Mouse (Mus musculus) B cell, adult 2 months (primary cell): ENCODE measurements around the gene Cmah.

Experiments used
- DNase-seq, 2 experiments: peaks; one replicate each; pipeline ENCODE4 v3.0.0; 2022

Gene Cmah

DNA sequence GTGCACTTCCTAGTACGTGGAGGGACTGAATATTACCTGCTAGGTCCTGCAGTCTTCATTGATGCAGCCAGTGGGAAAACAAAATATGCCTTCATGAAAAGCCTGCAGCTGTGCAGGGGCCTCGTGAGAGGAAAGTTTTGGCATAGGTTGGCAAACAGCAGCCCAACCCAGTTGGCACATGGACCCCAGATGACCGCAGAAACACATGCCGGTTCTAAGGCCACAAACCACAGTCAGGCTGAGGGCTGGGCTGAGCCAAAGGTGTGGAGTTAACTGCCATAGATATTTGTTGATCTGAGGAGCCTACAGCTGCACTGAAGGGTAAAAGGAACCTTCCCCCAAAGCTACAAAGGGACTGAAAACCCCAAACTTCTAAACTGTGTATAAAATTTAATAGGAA is 14.9 kb downstream of the Cmah start:
- no peak for DNase-seq

- no peak for DNase-seq
Observed at GRCm38 (mm10) chr13:24353004-24353403, 25.8 kb downstream of the Cmah start.

DNA sequence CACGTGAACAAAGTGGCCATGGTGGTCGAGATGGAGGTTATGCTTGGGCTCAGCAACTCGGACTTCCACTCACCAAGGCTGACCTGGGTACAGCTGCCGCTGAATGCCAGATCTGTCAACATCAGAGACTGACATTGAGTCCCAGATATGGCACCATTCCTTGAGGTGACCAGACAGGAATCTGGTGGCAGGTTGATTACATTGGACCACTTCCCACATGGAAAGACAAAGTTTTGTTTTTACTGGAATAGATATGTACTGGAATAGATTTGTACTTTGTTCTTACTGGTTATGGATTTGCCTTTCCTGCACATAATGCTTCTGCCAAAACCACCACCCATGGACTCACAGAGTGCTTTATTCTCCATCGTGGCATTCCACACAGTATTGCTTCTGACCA is 27.5 kb downstream of the Cmah start:
- DNase-seq, result no peak

GRCm38 (mm10) chr13:24359181-24359580 is 32.0 kb downstream of the Cmah start:
- no peak for DNase-seq

GRCm38 (mm10) chr13:24365191-24365590 is 38.0 kb downstream of the Cmah start:
- DNase-seq, result no peak

DNA sequence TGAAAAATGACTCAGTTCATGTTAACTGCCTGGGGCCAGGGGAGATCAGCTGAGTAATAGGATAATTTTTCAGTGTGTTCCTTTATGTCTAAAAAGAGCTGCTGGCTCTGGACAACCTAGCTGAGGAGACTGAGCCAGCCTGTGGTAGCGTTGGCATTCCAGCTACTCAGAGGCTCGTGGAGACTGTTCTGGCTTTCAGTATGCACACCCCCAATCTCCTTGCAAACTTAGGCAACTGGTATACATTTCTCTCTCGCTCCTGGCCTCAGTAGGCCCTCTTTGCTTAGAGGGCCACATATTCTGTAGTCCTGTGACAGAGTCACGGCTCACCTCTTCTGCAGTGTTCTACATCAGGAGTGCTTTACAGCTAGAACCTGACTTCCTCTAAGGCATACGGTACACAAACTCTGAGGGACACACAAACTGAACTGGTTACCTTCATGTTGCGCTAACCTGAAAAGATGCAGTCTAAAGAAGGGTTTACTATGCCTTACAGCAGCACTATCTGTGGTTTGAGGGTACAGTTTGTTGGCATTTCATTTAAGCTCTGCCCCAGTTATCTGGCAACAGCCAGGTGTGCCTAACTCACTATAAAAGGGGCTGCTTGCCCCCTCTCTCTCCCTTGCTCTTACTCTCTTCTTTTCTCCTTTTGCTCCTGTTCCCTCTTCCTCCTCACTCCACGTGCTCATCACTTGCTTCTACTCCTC is 45.8 kb downstream of the Cmah start:
- DNase-seq, result no peak

- peak in 1 of 2 experiments; percentile 7 for DNase-seq
Observed at GRCm38 (mm10) chr13:24374606-24375005, 47.4 kb downstream of the Cmah start.

GRCm38 (mm10) chr13:24375320-24376203 is 48.4 kb downstream of the Cmah start:
- peak in 1 of 2 experiments; percentile 19 for DNase-seq

- no peak for DNase-seq
Observed at GRCm38 (mm10) chr13:24380713-24381112, 53.5 kb downstream of the Cmah start.

- DNase-seq, result no peak
Observed at GRCm38 (mm10) chr13:24383885-24384284, 56.7 kb downstream of the Cmah start.

DNA sequence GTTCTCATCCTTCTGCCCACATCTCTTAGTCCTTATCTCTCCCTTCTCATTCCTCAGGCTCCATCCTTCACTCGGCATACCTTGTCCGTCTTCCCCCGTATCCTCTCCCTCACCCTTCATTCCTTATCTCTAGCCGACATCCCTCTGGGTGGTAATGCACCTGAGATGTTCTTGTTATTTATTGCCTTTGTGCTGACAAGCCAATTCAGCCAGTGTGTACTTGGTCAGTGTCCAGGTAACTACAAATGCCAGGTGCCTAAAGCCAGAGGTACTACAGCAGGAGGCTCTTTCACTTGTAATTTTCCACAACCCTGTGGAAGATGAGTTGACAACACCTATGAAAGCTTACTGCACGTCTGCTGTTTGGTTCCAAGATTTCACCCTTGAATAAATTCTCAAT is 64.7 kb downstream of the Cmah start:
- DNase-seq, result no peak

GRCm38 (mm10) chr13:24392655-24393054 is 65.5 kb downstream of the Cmah start:
- DNase-seq, result no peak

DNA sequence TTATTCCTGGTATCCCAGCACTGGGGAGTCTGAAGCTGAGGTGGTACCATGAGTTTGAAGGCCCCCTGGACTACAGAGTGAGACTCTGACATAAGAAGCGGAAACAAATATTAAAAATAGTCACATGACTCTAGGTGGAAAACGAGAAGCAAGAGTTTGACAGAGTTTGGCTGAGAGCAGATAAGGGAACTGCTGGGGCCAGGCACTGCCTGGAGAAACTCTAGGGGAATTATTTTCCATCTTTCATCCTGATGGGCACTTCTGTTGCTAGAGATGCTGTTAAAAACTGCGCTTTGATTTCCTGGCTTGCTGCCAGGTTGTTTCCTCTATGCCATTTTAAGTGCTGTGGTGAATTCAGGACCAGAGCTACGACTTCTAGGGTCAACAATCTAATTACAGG is 65.9 kb downstream of the Cmah start:
- peak; percentile 50 to 54 for DNase-seq

GRCm38 (mm10) chr13:24395815-24396214 is 68.6 kb downstream of the Cmah start:
- no peak for DNase-seq

DNA sequence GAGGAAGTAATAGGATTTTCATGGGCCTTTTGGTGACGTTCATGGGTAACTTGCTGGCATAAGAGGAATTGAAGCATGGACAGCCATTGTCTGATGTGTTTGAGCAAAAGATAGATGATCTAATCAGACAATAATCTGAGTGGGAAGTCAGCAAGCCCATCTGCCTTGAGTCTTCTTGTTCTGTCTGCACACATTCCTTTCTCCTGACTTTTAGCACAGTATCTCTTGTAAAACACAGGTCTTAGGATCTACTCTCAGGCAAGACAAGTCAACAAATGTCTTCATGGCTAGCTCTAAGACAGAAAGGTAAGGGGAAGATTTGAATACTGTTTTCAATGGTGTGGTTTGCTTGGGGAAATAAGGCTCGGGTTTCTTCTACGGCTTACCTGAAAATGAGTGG is 70.0 kb downstream of the Cmah start:
- DNase-seq, result no peak

- DNase-seq, result peak; percentile 70 to 74
Observed at GRCm38 (mm10) chr13:24398488-24398887, 71.3 kb downstream of the Cmah start.

DNA sequence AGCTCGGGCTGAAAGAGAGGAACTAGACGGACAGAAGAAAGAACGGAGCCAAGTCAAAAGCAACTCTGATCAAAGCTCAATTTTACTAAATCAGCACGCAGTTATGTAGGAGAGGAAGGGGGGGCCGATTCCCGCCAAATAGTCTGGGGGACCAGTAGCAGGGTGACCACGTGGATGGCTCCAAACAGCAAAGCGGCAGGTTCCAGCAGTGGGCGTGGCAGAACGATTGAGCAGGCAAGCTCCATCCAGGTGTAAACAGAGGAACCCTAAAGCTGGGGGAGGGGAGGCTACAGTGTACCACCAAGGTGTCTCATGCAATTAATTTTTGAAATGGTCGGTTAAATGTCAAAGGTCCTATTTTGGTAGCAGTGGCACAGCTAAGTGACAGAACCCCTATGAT is 74.6 kb downstream of the Cmah start:
- DNase-seq, result peak; percentile 66 to 71

GRCm38 (mm10) chr13:24403054-24403453 is 75.8 kb downstream of the Cmah start:
- peak; percentile 45 to 46 for DNase-seq

DNA sequence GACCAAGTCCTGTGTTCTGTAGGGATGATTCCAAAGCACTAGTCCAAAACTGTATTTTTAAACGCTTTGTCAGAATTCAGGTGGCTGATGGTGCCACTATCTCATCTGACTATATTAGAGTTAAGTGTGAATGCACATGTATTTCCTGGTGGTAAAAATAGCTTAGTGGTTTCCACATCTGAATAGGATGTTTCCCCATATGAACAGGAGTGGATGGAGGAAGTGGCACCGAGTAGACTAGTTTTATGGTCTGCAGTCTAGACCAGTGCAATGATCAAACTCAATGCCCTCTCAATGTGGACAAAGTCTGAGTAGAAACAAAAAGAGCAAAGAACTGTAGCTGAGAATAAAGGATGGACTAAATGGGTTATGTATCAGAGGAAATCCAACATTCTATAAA is 79.6 kb downstream of the Cmah start:
- DNase-seq, result no peak

- DNase-seq, result peak; percentile 56 to 57
Observed at GRCm38 (mm10) chr13:24414635-24415206, 87.5 kb downstream of the Cmah start.

DNA sequence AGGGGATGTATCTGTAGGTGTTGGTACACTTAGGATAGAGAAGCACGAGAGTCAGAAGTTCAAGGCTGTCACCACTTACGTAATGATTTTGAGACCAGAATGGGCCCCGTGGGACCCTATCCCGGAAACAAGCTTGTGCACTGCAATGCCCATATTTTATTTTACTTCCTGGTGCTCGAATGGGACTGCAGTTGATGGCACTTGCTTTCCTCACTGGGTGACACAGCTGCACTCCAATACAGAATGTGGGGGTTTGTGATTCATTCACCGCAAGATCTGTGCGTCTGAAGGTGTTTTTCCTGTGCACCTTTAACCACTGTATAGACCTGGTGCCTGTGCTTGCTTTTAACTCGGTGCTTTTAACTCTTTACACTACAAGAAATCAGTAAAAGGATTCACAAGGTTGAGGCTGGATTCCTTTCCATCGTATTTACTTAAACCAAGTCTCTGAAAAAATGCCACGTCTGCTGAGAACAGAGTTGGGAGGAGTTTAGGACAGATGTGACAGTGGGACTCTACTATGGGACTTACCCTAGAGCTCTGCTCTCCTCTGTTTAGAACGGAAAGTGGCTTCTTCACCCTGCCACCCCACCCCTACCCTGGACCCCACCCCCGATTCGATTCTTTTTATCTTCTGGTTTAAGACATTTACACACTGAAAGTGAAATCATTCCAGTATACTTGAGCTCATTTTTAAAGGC is 88.5 kb downstream of the Cmah start:
- DNase-seq, result peak; percentile 83 to 87

DNA sequence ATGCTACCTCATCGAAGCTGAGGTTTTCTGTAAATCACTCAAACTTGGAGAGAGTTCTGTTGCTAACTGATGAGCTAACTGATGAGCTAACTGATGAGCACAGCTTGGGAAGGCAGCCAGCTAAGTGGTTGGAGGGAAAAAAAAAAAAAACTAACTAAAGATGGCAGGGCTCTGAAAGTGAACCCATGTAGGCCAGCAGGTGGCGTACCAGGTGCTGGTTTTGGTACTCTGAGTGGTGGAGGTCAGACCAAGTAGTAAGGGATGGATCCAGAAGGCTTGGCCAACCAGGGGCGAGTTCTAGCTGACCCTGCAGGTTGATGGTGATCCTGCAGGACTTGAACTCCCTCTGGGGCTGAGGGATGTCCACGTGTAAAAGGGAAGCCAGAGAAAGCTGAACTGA is 89.2 kb downstream of the Cmah start:
- DNase-seq, result peak; percentile 86 to 88

DNA sequence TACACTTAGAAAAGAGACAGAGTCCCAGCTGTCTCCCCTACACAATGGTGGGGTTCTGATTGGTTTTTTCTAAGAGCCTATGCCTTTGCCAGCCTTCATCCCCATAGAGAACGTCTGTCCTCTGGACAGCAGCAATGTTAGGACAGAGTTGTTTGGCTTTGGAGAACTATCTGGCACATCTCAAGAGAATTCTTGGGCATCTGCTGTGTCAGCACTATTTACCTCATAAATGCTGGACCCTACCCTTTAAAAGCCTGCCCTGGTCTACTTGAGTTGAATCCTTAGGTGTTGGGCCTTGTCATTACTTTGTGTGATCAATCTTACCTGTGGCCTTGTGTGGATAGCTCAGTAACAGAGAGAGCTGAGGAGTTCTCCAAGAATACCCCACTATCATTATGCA is 90.8 kb downstream of the Cmah start:
- DNase-seq, result no peak
